Mouse (Mus musculus) brown adipose tissue, adult 24 weeks (tissue): ENCODE measurements around the gene Ggta1. TPM values are rescaled to one million over a fixed set of nuclear protein-coding genes. Genes with fewer than 3 reads are reported as not detected.
A peak's percentile ranks its signal among the peaks of the same experiment; 100 is the strongest.

ENCODE experiments used
- H3K27ac ChIP-seq: fragments of 200-500 bp; replicated peaks from 2 replicates; pipeline ENCODE4 v1.5.1; 2012; ENCODE audit warnings: low read depth, mild to moderate bottlenecking, low read length
- H3K4me1 ChIP-seq: fragments of 200-500 bp; 2 replicates; pipeline ENCODE4 v1.6.1; 2012; ENCODE audit warnings: low read length, mixed read lengths; ENCODE audit not compliant: control insufficient read depth, insufficient read depth, insufficient read length
- H3K4me3 ChIP-seq: fragments of 200-500 bp; 2 replicates; pipeline ENCODE4 v1.5.1; 2012; ENCODE audit warnings: low read depth, mild to moderate bottlenecking, low read length, moderate library complexity; ENCODE audit not compliant: insufficient read depth
- polyA plus RNA-seq: library from polyadenylated mRNA; stranded (reverse); fragments of >200 nt; gene quantifications from 2 replicates; pipeline ENCODE4 v1.2.4, GENCODE M21; 2012; ENCODE audit not compliant: missing spikeins, insufficient read depth, insufficient read length

The Ggta1 gene
- polyA plus RNA-seq, 1 experiment, result 8.8 TPM

GRCm38 (mm10) chr2:35477999-35478811 is 15.2 kb upstream of the Ggta1 start:
- H3K4me1 ChIP-seq, result no peaks in the 10 kb centered on the region; the same call in 1 of the 2 replicates
- H3K27ac ChIP-seq, result no peak overlapping the region
- H3K4me3 ChIP-seq, result no peak overlapping the region

GRCm38 (mm10) chr2:35477321-35477720 is 14.3 kb upstream of the Ggta1 start:
- H3K27ac ChIP-seq, result no peak overlapping the region
- no peak overlapping the region for H3K4me3 ChIP-seq
- H3K4me1 ChIP-seq, result no peaks in the 10 kb centered on the region; the same call in 1 of the 2 replicates

GRCm38 (mm10) chr2:35474916-35475315 is 11.9 kb upstream of the Ggta1 start:
- Histone ChIP-seq H3K27ac (no peak overlapping the region), H3K4me3 (no peak overlapping the region), H3K4me1 (no peaks in the 10 kb centered on the region)

GRCm38 (mm10) chr2:35469266-35469665 is 6.2 kb upstream of the Ggta1 start:
- Histone ChIP-seq H3K4me3 (no peak overlapping the region), H3K4me1 (no peaks in the 10 kb centered on the region), H3K27ac (no peak overlapping the region)

GRCm38 (mm10) chr2:35468276-35468675 is 5.2 kb upstream of the Ggta1 start:
- no peaks in the 10 kb centered on the region for H3K4me1 ChIP-seq
- H3K27ac ChIP-seq, result no peak overlapping the region
- H3K4me3 ChIP-seq, result no peak overlapping the region

- Histone ChIP-seq H3K27ac (no peak overlapping the region), H3K4me1 (no peaks in the 10 kb centered on the region), H3K4me3 (no peak overlapping the region)
These were observed 4.8 kb upstream of the Ggta1 start for GRCm38 (mm10) chr2:35467855-35468254.

- no peak overlapping the region for H3K4me3 ChIP-seq
- no peaks in the 10 kb centered on the region for H3K4me1 ChIP-seq
- H3K27ac ChIP-seq, result no peak overlapping the region
These were observed 2.6 kb upstream of the Ggta1 start for GRCm38 (mm10) chr2:35465677-35466076.

- Histone ChIP-seq H3K4me1 (no peaks in the 10 kb centered on the region), H3K27ac (no peak overlapping the region), H3K4me3 (no peak overlapping the region)
These were observed 1.5 kb upstream of the Ggta1 start for GRCm38 (mm10) chr2:35464548-35464947.

GRCm38 (mm10) chr2:35464089-35464534 is 1.1 kb upstream of the Ggta1 start:
- Histone ChIP-seq H3K27ac (no peak overlapping the region), H3K4me3 (no peak overlapping the region), H3K4me1 (no peaks in the 10 kb centered on the region)

- H3K27ac ChIP-seq, result peak overlapping the region; percentile 25; the same call in 1 of the 2 replicates
- H3K4me3 ChIP-seq, result no peak overlapping the region
- 0 out of 2 replicates have a peak, but pooled peaks cover 2% of the 10 kb centered on the region for H3K4me1 ChIP-seq
These were observed 499 bp upstream of the Ggta1 start for GRCm38 (mm10) chr2:35463372-35464088.

- H3K27ac ChIP-seq, result peak overlapping the region; percentile 86
- H3K4me3 ChIP-seq, result peak overlapping the region; percentile 77
- peaks cover 4% of the 10 kb centered on the region; the same call in 1 of the 2 replicates for H3K4me1 ChIP-seq
These were observed 852 bp downstream of the Ggta1 start for GRCm38 (mm10) chr2:35461971-35462787.

GRCm38 (mm10) chr2:35461131-35461947 is 1.7 kb downstream of the Ggta1 start:
- peak overlapping the region; percentile 77 for H3K4me3 ChIP-seq
- H3K4me1 ChIP-seq, result peaks cover 4% of the 10 kb centered on the region; the same call in 1 of the 2 replicates
- H3K27ac ChIP-seq, result peak overlapping the region; percentile 86

GRCm38 (mm10) chr2:35460378-35460880 is 2.6 kb downstream of the Ggta1 start:
- Histone ChIP-seq H3K4me3 (peak overlapping the region; percentile 77), H3K4me1 (peaks cover 4% of the 10 kb centered on the region; the same call in 1 of the 2 replicates), H3K27ac (peak overlapping the region; percentile 74)

- Histone ChIP-seq H3K4me1 (peaks cover 4% of the 10 kb centered on the region; the same call in 1 of the 2 replicates), H3K4me3 (no peak overlapping the region), H3K27ac (no peak overlapping the region)
These were observed 3.7 kb downstream of the Ggta1 start for GRCm38 (mm10) chr2:35459316-35459715.
